Mouse (Mus musculus) adrenal gland, adult (tissue): ENCODE data around the gene Rbms1.
"Not testable (repeated sequence)": the region's sequence is repeated elsewhere in the genome, so short reads cannot be mapped to it uniquely, and the experiment has no call there.

Source experiments
- DNase-seq, 2 experiments: peaks; one replicate each; pipeline ENCODE4 v3.0.0; 2022 to 2023; ENCODE audit warnings: low spot score in 1 of 2; ENCODE audit not compliant: inconsistent age in 2 of 2

Gene Rbms1

DNA sequence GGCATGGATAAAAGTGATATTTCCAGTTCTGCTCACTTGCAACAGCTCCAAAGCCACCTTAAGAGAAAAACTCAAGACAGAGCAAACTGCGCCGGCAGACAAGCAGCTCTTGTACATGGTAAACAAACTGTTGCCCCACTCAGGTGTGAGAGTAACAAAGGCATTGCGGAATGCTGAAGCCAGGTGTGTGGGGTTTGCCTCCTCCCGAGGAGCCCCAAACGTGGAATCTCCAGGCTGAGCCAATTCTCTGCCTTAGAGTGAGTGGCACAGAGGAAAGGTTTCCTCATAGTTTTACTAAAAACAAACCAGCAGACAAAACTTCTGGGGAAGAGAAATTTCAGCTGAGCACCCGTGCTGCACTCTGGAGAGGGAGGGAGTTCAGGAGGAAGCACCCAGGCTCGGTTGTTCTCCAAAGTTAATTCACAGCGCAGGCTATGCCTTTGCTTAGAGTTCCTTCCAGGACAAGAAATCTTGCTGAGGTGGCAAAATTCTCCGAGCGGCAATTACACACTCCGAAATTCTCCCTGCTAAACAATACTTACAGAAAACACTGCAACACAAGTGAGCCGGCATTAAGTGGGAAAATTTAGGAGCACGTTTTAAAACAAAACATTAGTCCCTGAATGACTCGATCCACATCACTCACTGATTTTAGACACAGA is 111.8 kb downstream of the Rbms1 start:
- DNase-seq, result no peak

DNA sequence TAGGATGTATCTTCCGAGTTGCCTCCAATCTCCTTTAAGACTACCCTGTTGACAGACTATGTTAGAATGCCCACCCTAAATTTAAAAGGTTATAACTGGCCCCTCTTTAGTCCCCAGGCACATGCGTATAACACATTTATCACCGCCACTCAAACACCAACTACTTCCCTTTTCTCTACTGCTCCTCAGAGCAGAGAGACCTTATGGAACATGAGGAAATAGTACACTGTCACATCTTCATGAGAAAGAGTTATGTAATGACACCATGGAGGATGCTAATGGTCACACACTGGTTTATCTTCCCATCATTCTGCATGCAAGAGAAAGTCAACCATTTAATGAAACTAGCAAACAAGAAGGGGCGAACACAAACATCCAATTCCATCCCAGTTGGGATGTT is 114.5 kb downstream of the Rbms1 start:
- no peak for DNase-seq

DNA sequence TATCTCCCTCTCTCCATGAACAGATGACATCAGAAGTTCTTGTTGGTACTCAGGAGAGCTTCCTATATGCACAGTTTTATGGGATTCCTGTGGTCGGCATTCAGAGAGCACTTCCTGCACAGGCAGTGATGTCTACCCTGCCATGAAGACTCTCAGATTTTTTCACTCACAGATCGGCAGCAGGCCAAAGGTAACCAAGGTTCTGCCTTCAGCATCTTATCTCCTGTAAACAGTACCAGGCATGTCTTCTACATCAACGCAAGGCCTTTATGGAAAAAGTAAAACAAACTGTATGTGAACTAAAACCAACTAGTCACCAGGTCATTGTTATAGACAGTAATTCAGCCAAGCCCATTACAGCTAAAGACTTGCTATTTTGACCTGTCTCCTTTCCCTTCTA is 115.0 kb downstream of the Rbms1 start:
- DNase-seq, result no peak

DNA sequence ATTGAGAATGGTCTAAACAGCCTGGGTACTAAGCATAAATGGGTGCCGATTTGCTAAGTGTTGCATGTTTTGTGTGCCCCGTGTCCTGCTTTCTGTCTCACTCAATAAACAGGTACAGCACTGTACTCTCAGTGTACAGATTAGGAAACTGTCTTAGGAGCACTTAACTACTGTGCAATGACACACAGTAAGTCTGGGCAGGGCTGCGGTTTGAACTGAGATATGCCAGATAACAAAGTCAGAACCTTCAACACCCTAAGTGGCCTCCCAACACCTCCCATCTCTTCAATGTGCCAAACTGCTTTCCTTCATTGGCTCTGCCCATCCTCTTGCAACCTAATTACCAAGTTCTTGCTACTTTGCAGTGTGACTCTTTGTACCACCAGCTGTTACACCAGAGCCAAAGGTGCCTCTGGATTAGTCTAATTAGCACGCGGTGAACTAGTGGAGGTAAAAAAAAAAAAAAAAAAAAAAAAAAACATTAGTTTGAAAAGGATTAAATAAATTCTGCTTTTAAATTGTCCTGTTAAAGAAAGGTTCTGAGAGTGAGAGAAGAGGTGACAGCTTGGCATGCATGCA is 117.6 kb downstream of the Rbms1 start:
- no peak for DNase-seq

DNA sequence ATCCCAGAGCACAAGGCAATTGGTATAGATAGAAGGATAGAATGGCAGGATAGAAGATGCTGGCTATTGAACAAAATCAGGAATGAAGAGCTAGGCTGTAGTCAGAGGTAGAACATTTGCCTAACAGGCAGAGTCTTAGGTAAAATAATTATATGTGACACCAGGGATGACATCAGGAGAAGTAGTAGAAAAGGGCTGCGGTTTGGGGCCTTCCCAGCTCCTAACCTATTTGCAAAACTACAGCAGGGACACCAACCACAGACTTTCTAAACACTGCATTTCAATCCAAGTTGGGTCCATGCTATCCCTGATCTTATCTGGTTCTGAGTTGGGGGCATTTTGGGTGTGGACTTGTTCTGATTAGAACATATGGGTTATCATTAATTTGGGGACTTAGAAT is 118.7 kb downstream of the Rbms1 start:
- no peak for DNase-seq

DNA sequence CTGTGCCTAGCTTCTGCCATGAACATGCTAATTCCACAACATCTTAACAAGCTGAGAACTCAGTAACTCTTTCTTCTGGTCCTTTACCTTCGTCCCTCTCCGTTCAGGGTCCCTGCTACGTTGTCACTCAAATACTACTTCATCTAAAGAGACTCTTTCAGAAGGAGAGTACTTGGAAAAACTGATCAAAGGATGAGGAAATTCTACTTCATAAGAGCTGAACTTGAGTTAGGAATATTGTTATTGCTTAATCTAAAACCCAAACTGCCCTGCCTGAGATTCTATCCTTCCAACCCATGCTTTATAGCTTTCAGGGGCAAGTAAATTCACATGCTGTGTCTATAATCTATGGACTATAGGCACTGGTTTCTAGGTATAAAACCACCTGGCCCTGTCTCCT is 119.4 kb downstream of the Rbms1 start:
- no peak for DNase-seq

DNA sequence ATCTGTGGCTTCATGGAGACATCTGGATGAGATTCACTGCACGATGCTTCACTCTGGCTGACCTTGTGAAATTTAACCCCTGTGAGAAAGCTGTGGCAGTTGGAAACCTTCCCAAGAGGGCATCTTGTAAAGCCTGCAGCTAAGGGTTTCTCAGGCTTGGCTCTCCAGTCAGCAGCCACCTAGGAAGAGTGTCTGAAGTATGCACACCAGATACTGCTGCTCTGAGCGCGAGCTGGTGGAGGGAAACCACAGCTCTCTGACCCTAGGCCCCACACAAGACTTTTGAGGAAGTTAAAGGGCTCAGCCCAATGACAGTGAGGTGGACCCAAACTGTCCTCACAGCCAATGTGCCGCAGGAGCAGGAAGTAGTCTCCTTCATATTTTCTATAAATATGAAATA is 120.0 kb downstream of the Rbms1 start:
- peak in 1 of 2 experiments; percentile 42 for DNase-seq

DNA sequence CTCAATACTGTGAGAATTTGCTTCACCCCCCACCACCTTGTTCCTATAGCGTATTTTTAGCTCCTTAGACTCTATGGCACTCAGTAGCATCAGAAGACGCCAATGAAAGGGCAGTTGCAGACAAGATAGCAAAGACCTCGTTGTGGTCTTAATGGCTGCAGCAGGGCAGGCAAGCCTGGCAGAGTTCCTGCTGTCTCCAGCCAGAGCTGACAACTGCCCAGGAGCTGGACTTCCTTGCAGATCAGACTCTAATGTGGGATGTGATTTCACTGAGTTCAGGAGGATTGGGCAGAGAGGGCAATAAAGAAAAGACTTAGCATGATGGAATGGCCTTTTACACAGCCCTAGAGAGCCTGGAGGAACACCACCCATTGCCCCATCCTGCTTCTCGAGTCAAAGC is 122.1 kb downstream of the Rbms1 start:
- DNase-seq, result no peak

DNA sequence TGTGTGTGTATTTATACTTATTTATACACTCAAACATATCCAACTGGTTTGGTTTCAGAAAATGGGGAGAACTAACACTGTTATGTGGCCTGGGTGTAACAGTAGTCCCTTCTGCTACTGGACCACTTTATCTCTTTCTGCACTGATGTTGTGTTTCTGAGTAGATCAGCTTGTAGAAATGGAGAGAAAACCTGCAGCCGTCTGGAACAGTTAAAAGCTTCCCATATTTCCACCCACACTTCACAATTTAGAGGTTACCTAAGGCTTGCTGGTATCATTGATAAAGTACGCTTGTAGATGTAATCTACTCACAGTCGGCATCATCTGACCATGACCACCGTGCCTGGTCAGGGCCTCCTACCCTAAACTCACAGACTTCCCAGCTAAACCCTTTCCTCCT is 123.5 kb downstream of the Rbms1 start:
- no peak for DNase-seq

DNA sequence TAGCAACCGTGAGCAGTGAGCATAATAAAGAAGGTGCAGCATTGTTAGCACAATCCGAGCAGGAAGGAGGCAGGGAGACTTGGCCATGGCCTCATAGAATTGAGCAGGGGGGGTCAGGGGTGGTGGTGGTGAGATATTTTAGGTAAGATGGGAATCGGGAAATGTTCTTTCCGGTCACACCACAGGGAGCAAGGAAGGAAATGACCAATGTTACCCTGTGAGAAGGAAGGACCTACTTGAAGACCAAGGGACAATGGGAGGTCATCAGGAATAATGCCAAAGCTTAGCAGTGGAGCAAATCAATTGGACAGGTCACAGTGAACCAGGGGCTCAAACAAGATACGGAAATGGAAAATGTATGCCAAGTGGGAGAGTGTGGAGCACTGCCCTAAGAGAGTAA is 124.1 kb downstream of the Rbms1 start:
- DNase-seq, result peak; percentile 44 to 71

DNA sequence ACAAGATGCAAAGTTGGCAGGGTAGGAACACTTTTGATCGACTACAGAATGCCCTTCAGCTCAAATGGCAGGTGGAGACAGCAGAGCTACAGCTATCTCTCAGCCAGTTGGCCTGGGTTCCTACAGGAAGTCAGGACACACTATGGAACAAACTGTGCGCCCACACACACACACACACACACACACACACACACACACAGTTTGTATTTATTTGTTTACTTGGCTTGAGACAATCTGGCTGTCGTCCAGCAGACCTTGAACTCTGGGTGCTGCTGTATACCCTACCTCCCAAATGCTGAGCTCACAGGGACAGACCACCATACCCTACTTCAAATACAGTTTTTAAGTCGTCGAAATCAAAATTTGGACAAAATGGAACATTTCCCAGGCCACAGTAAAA is 125.4 kb downstream of the Rbms1 start:
- DNase-seq, result peak in 1 of 2 experiments; percentile 35

DNA sequence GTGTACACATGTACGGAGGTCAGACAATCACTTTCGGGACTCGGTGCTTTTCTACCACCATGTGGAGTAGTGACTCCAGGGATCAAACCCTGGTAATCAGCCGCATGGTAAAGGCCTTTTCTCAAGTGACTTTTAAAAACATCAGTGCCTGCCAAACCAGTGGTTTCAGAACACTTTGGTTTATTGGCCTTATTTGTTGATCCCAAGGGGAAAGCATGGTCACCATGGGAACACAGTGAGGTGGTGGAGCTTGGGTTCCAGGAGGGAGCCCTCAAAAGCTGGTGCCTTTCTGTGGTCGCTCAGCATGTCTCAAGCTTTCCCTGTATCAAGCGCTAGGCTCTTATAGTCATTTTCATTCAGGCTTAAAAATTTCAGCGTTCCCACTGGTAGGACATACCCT is 126.8 kb downstream of the Rbms1 start:
- peak in 1 of 2 experiments; percentile 41 for DNase-seq

DNA sequence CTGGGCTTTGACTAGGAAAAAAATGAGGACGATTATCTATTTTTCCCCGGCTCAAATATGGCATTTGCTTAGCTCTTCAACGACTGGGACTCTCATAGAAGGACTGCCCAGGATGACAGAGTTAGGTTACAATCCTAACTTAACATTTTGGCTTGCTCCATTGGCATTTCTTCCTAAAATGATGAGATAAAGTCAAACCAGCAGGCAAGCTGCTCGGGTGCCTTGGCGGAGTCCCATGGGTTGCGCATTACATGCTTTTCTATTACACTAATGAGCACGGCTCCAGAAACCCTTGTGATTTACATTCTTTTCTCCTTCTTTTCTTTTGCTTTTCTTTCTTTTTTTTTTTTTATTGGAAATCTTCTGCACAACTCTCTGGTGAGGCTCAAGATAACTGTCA is 128.7 kb downstream of the Rbms1 start:
- DNase-seq, result no peak

DNA sequence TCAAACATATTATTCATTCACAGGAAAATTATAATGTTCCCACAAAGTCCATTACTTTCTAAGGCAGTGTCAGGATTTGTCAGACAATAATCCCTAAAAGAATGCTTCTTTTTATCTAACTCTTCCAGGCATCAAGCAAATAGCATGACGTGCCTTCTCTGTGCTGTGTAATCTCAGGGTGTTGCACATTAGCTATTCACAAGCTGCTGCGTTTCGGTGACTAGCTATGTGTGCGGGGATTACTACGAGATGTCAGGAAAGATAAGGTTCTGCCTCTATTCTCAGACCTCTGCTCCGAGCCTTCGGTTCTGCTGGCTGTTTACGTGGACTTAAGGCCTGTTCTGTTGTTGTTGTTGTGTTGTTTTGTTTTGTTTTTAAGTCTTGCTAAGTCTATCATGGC is 130.7 kb downstream of the Rbms1 start:
- no peak for DNase-seq

DNA sequence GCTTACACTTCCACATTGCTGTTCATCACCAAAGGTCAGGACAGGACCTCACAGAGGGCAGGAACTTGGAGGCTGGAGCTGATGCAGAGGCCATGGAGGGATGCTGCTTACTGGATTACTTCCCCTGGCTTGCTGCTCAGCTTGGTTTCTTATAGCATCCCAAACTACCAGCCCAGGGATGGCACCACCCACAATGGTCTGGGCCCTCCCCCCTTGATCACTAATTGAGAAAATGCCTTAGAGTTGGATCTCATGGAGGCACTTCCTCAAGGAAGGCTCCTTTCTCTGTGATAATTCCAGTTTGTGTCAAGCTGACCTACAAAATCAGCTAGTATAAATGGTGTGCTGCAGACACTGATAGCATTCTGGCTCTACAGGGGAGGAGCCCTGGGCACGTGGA is 132.5 kb downstream of the Rbms1 start:
- not testable (repeated sequence) for DNase-seq

DNA sequence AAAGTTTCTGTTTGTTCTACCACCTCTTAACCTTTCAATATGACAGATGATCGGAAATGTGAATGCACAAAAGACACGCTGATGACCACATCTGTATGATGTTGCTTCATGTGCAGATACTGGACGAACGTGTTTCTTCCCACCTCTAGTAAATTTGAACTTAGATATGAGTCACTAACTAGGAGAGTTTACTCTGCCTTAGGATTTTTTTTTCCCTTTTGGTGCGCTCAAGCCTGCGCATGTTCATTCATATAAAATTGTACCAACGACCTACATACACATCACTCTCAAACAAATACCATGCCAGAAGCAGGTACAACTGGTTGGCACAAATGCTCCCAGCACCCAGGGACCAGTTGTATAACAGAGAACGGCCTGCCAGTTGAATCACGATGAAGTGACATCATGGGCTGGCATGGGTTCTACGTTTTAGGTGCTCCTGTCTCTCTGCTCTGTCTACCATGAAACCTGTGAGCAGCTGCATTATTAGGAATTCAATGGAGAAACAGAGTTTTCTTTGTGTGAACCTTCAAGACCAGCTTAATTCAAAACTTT is 134.0 kb downstream of the Rbms1 start:
- DNase-seq, result no peak

DNA sequence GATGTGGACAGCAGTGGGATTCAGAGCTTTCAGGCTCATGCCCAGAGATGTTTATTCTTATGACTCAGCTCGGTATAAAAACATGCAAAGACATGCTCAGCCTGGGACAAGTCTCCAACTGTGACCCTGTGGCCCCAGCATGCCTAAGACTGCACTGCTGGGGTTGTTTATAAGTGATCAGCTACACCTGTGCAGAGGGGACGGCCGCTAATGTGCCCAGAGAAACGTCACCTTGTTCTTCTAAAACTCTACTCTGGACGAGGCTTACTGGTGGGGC is 135.9 kb downstream of the Rbms1 start:
- DNase-seq, result no peak

DNA sequence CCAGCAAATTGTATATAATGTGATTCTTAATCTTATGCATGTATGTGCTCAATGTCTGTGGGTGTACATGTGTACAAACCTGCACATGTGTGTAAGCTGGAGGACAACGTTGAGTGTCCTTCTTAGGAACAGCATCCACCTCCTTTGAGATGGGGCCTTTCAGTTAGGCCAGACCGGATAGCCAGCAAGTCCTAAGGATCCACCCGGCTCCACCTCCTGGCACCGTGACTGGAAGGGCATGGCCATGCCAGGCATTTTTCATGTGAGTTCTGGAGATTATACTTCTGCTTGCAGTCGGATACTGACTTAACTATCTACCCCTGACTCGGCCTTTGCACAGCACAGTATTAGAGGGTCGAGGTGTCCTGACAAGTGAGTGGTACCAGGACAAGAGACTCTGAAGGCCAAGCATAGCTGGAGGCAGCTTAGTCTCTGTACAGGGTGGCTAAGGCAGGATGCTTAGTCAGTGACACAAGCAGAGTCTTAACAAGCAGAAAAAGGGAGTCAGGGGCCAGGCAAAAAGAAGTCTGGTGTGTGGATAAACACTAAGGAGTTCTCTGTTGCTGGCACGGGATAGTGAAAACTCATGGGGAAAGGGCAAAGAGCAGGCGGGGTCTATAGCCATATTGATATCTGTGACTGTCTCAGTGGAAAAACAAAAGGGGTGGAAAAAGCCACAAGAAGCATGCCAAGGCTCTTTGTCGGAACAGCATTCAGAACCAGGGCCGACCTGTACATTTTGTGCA is 136.4 kb downstream of the Rbms1 start:
- DNase-seq, result peak in 1 of 2 experiments; percentile 50

DNA sequence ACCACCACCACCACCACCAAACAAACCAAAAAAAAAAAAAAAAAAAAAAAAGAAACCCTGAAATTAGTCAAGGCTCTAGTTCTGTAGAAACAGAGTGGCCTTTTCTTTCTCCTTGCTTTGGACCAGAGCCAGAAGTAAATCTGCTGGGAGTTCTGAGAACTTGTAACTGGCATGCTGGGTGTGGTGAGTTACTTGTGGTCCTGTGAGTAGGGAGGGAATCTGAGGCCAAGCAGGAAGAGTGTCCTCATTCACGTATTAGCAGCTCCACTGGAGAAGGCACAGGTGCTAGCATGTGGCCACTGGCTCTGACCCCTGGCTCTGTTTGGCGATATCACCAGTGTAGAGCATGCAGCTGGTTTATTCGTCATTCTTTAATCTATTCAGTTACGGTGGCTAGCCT is 137.3 kb downstream of the Rbms1 start:
- DNase-seq, result peak in 1 of 2 experiments; percentile 65

DNA sequence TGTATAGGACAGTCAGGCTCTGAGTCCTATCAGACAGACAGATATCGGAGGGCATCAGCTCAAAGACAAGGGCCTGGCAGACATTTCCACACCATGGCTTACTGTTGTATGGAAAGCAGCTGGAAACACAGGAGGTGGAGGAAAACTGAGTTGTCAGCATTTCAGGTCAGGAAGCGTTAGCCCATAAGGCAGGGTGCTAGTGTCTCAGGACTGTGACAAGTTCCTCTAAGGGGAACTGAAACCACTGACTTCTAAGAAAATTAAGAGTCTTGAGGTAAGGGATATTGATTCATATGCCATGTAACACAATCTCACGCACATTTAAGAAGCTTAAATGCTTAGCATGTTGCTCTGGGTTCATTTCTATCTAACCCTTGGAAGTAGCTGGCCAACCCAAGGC is 141.4 kb downstream of the Rbms1 start:
- DNase-seq, result peak in 1 of 2 experiments; percentile 22

DNA sequence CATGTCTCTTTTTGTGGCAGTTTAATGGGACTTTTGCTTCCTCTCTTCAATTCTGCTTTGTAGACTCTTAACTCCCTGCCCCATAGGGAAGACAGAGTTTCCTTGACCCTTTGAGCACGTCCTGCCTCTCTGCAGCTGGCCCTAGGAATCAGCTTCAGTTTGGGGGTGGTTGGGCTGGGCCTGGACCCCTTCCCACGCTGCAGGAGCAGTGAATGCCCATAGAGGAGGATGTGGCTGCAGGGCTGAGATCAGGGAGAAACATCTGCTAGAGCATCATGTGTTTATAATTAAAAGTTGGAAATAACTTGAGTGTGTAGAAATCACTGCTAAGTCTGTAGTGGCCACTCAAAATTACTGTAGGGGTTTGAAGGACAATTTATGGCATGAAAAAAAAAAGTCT is 144.4 kb downstream of the Rbms1 start:
- DNase-seq, result no peak

DNA sequence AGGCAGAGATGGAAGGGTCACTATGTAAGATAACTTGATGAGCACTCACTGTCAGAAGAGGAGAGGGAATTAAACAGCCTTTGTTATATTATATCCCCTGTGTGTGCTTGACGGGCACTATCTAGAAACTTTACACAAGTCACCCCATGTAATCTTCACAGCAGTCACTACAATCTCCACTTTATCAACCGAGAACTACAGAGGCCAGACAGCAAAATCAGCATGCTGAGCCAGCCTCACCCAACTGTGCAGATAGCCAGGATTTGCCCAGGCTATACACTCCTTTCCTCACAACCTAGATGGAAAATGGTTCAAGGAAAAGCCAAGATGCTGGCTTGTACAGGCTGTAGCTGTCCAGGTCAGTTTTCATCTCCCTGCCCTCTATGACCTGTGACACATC is 146.7 kb downstream of the Rbms1 start:
- DNase-seq, result no peak
